Mouse (Mus musculus): Measurements from ENCODE around the gene Chst13. TPM values are rescaled to one million over a fixed set of nuclear protein-coding genes. Genes with fewer than 3 reads are reported as not detected.

Gene Chst13
- polyA plus RNA-seq (2014; fragmentation: Nextera tagmentation; extraction: Ambion mirVana): 0.21 and 0.28 TPM in 2 replicates

GRCm38 (mm10) chr6:90324991-90325390, at the start of gene Chst13:
Gene Chst13 (minus strand): TSS chr6:90325185.
- H3K4me1 ChIP-seq (ENCODE audit: control insufficient read depth, insufficient read depth, low read length): no peaks in the 10 kb centered on the region

DNA sequence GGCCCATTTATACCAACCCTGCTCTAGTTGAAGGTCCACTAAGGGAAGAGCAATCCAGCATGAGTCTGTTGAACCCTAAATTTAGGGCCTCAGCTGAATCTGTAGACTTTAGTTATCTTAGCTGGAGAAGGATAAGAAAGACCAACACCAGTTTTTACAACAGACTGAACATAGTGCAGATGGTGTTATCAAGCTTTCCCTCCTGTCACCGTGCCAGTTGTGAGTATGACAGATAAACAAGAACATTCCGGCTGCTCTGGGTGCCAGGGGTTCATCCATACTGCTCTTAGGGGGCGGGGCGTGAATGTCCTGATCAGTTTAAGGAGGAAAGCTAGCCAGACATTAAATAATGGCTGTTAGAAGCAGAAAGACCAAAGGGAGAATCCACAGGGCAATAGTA, 49.7 kb upstream of the Chst13 start:
- Histone ChIP-seq H3K4me2 (ENCODE audit: low read depth, low read length) (no peak overlapping the region), H3K27ac (ENCODE audit: low read depth, low read length) (no peak overlapping the region), H3K27me3 (ENCODE audit: control insufficient read depth, insufficient read depth, low read length) (peaks cover 3% of the 10 kb centered on the region; the same call in 1 of the 2 replicates), H3K9me3 (ENCODE audit: control insufficient read depth, low read length) (no peaks in the 10 kb centered on the region), H3K9ac (replicated peaks; ENCODE audit: low read depth, low read length) (no peak overlapping the region), H3K4me1 (ENCODE audit: control insufficient read depth, insufficient read depth, low read length) (peaks cover 18% of the 10 kb centered on the region), H3K36me3 (ENCODE audit: control insufficient read depth, insufficient read depth, low read length) (peaks cover 55% of the 10 kb centered on the region), H3K4me3 (ENCODE audit: low read depth, low read length) (no peak overlapping the region)
- WGBS: 97% methylated on average over 4 of the region's 4 CpGs
- no peak for ATAC-seq (ENCODE audit: low read depth)

More at GRCm38 (mm10) chr6:90324991-90325390, at the start of gene Chst13:
- WGBS: 5% methylated on average over 22 of the region's 22 CpGs
- no peak within 1 kb of the TSS for H3K4me3 ChIP-seq (ENCODE audit: low read depth, low read length)
- no peaks in the 10 kb centered on the region for H3K36me3 ChIP-seq (ENCODE audit: control insufficient read depth, insufficient read depth, low read length)
- no peaks in the 10 kb centered on the region for H3K9me3 ChIP-seq (ENCODE audit: control insufficient read depth, low read length)
- no peak within 1 kb of the TSS for H3K9ac ChIP-seq (replicated peaks; ENCODE audit: low read depth, low read length)
- ATAC-seq (ENCODE audit: low read depth): no peak
- H3K4me2 ChIP-seq (ENCODE audit: low read depth, low read length): peak within 1 kb of the TSS; percentile 27; the same call in 1 of the 2 replicates
- H3K27me3 ChIP-seq (ENCODE audit: control insufficient read depth, insufficient read depth, low read length): no peaks in the 10 kb centered on the region
- no peak within 1 kb of the TSS for H3K27ac ChIP-seq (ENCODE audit: low read depth, low read length)

GRCm38 (mm10) chr6:90369725-90370553, 45.0 kb upstream of the Chst13 start:
- Histone ChIP-seq H3K27ac (ENCODE audit: low read depth, low read length) (peak overlapping the region; percentile 79), H3K27me3 (ENCODE audit: control insufficient read depth, insufficient read depth, low read length) (peaks cover 5% of the 10 kb centered on the region; the same call in 1 of the 2 replicates), H3K4me3 (ENCODE audit: low read depth, low read length) (peak overlapping the region; percentile 94), H3K9ac (replicated peaks; ENCODE audit: low read depth, low read length) (peak overlapping the region; percentile 87), H3K4me1 (ENCODE audit: control insufficient read depth, insufficient read depth, low read length) (peaks cover 18% of the 10 kb centered on the region), H3K4me2 (ENCODE audit: low read depth, low read length) (peak overlapping the region; percentile 97), H3K36me3 (ENCODE audit: control insufficient read depth, insufficient read depth, low read length) (peaks cover 16% of the 10 kb centered on the region), H3K9me3 (ENCODE audit: control insufficient read depth, low read length) (no peaks in the 10 kb centered on the region)
- ATAC-seq (ENCODE audit: low read depth): peak; percentile 80
- WGBS: under 1% methylated on average over 67 of the region's 98 CpGs

DNA sequence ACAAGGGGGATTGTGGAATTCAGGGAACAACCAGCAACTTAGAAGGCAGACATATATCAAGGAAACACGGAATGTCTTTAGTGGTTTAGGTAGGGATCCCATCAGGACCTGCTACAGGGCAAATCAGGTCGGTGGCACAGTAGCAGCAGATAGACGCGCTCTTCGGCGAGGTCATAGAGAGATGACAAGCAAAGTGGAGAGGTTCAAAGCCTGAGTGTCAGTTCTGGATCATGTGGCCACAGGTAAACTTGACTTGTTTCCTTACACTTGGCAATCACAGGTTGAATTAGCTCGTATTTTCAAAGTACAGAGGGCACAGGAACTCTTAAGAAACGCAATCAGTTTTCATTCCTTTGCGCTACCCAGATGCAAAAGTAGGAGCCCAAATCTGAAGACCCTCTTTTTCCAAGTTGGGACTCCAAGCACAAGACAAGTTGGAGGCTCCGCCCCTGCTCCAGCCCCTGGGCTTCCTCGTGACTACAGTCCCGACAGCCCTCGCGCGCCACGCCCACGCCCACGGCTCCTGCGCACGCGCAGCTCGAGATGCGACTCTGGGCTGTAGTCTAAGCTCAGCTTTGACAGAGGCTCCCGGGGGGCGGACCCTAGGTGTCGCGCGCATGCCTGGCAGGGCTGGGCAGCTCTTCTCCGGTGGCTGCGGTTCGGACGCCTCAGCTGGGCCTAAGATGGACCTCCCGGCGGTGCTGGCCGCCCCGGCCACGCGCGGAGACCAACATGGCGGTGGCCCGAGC, 44.2 kb upstream of the Chst13 start, which contains the start of gene Zxdc:
Gene Zxdc, plus strand, starts transcription at position 517 of the 749 bp plus-strand sequence.
- 5% methylated on average over 41 of the region's 41 CpGs for WGBS
- Histone ChIP-seq H3K27ac (ENCODE audit: low read depth, low read length) (peak within 1 kb of the TSS; percentile 79), H3K9ac (replicated peaks; ENCODE audit: low read depth, low read length) (peak within 1 kb of the TSS; percentile 87), H3K4me3 (ENCODE audit: low read depth, low read length) (peak within 1 kb of the TSS; percentile 94), H3K4me1 (ENCODE audit: control insufficient read depth, insufficient read depth, low read length) (peaks cover 18% of the 10 kb centered on the region), H3K9me3 (ENCODE audit: control insufficient read depth, low read length) (no peaks in the 10 kb centered on the region), H3K4me2 (ENCODE audit: low read depth, low read length) (peak within 1 kb of the TSS; percentile 97), H3K36me3 (ENCODE audit: control insufficient read depth, insufficient read depth, low read length) (peaks cover 10% of the 10 kb centered on the region), H3K27me3 (ENCODE audit: control insufficient read depth, insufficient read depth, low read length) (peaks cover 5% of the 10 kb centered on the region; the same call in 1 of the 2 replicates)
- ATAC-seq (ENCODE audit: low read depth): peak; percentile 97

DNA sequence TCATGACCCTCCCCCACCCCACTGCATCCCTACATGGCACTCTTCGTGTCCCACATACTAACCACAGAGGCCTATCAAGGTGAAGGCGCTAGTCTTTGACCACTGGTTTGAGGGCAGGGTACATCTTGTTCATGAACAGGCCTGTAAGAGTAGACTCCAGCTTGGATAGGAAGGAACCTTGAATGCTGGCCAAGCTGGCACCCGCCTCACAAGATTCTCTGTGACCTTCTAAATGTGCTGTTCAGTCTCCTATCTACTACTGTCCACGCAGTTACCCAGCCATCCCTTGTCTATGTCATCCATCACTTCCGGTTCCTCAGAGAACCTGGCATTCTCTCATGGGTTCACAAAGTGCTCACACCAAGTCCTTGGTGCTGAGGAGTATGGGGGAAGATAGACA, 38.3 kb upstream of the Chst13 start:
- H3K9ac ChIP-seq (replicated peaks; ENCODE audit: low read depth, low read length): no peak overlapping the region
- no peaks in the 10 kb centered on the region for H3K9me3 ChIP-seq (ENCODE audit: control insufficient read depth, low read length)
- no peak overlapping the region for H3K27ac ChIP-seq (ENCODE audit: low read depth, low read length)
- no peaks in the 10 kb centered on the region for H3K4me1 ChIP-seq (ENCODE audit: control insufficient read depth, insufficient read depth, low read length)
- H3K27me3 ChIP-seq (ENCODE audit: control insufficient read depth, insufficient read depth, low read length): no peaks in the 10 kb centered on the region
- no peak overlapping the region for H3K4me3 ChIP-seq (ENCODE audit: low read depth, low read length)
- H3K36me3 ChIP-seq (ENCODE audit: control insufficient read depth, insufficient read depth, low read length): no peaks in the 10 kb centered on the region
- ATAC-seq (ENCODE audit: low read depth): no peak
- no peak overlapping the region for H3K4me2 ChIP-seq (ENCODE audit: low read depth, low read length)
- WGBS: 87% methylated on average over 5 of the region's 5 CpGs

- Histone ChIP-seq H3K9ac (replicated peaks; ENCODE audit: low read depth, low read length) (no peak overlapping the region), H3K9me3 (ENCODE audit: control insufficient read depth, low read length) (no peaks in the 10 kb centered on the region), H3K27ac (ENCODE audit: low read depth, low read length) (no peak overlapping the region), H3K4me3 (ENCODE audit: low read depth, low read length) (no peak overlapping the region), H3K36me3 (ENCODE audit: control insufficient read depth, insufficient read depth, low read length) (no peaks in the 10 kb centered on the region), H3K4me2 (ENCODE audit: low read depth, low read length) (no peak overlapping the region), H3K27me3 (ENCODE audit: control insufficient read depth, insufficient read depth, low read length) (no peaks in the 10 kb centered on the region), H3K4me1 (ENCODE audit: control insufficient read depth, insufficient read depth, low read length) (no peaks in the 10 kb centered on the region)
- 87% methylated on average over 6 of the region's 6 CpGs for WGBS
- no peak for ATAC-seq (ENCODE audit: low read depth)
These were observed 36.1 kb upstream of the Chst13 start for GRCm38 (mm10) chr6:90360922-90361614.

- Histone ChIP-seq H3K4me2 (ENCODE audit: low read depth, low read length) (no peak overlapping the region), H3K4me3 (ENCODE audit: low read depth, low read length) (no peak overlapping the region), H3K27me3 (ENCODE audit: control insufficient read depth, insufficient read depth, low read length) (no peaks in the 10 kb centered on the region), H3K9me3 (ENCODE audit: control insufficient read depth, low read length) (no peaks in the 10 kb centered on the region), H3K27ac (ENCODE audit: low read depth, low read length) (no peak overlapping the region), H3K36me3 (ENCODE audit: control insufficient read depth, insufficient read depth, low read length) (no peaks in the 10 kb centered on the region), H3K9ac (replicated peaks; ENCODE audit: low read depth, low read length) (no peak overlapping the region), H3K4me1 (ENCODE audit: control insufficient read depth, insufficient read depth, low read length) (no peaks in the 10 kb centered on the region)
- 57% methylated on average over 7 of the region's 7 CpGs for WGBS
- peak; percentile 38; the same call in 1 of the 2 replicates for ATAC-seq (ENCODE audit: low read depth)
These were observed 35.2 kb upstream of the Chst13 start for GRCm38 (mm10) chr6:90360024-90360781.

DNA sequence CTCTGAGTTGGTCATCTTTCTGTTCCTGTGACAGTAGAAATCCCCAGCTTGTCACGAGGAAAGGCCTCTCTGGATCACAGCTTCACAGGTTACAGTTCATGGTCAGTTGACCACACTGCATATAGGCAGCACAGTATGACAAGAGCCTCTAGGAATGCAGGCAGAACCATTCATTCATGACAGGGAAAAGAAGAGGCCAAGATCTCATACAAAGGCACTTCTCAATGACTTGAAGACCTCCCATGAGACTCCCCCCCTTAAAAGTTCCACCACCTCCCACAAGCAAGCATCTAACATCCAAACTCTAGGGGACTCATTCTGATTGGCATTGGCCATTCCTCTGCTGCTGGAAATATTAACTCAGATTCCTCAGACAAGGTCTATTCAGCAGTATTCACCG, 34.5 kb upstream of the Chst13 start:
- Histone ChIP-seq H3K27ac (ENCODE audit: low read depth, low read length) (no peak overlapping the region), H3K4me2 (ENCODE audit: low read depth, low read length) (no peak overlapping the region), H3K4me3 (ENCODE audit: low read depth, low read length) (no peak overlapping the region), H3K36me3 (ENCODE audit: control insufficient read depth, insufficient read depth, low read length) (no peaks in the 10 kb centered on the region), H3K9me3 (ENCODE audit: control insufficient read depth, low read length) (no peaks in the 10 kb centered on the region), H3K4me1 (ENCODE audit: control insufficient read depth, insufficient read depth, low read length) (no peaks in the 10 kb centered on the region), H3K9ac (replicated peaks; ENCODE audit: low read depth, low read length) (no peak overlapping the region), H3K27me3 (ENCODE audit: control insufficient read depth, insufficient read depth, low read length) (no peaks in the 10 kb centered on the region)
- WGBS: 59% methylated on average over 2 of the region's 2 CpGs
- no peak for ATAC-seq (ENCODE audit: low read depth)

Data from neural tube, embryonic 14.5 days (tissue).